Mouse (Mus musculus) left cerebral cortex, adult 2 months (tissue): Measurements from ENCODE around the gene Dohh. TPM values are rescaled to one million over a fixed set of nuclear protein-coding genes. Genes with fewer than 3 reads are reported as not detected.

Source experiments
- DNase-seq, 2 experiments: peaks; one replicate each; pipeline ENCODE4 v3.0.0; 2021 to 2022; ENCODE audit warnings: low spot score in 2 of 2, mixed read lengths in 1 of 2; ENCODE audit errors: extremely low spot score in 1 of 2
- H3K27ac ChIP-seq: fragments of 200-600 bp; 2 replicates; pipeline ENCODE4 v1.8.1; 2022
- H3K4me3 ChIP-seq: fragments of 200-600 bp; 2 replicates; pipeline ENCODE4 v1.8.1; 2022
- CTCF ChIP-seq: fragments of 200-600 bp; IDR thresholded peaks from 2 replicates; pipeline ENCODE4 v1.8.1; 2022; ENCODE audit warnings: antibody characterized with exemption, mild to moderate bottlenecking, moderate library complexity
- intact Hi-C: fragments of 180-260 bp; cut with DNase I; formaldehyde crosslinking; loops from one replicate; pipeline ENCODE4 v1.15.1; 2025
- total RNA-seq, 2 experiments: library from RNA; stranded (reverse); gene quantifications; 2 replicates each; pipeline ENCODE4 v1.2.3; 2021

Dohh gene
- total RNA-seq, 2 experiments from 2014 or later = 87.1 to 95.1 TPM

- Histone ChIP-seq H3K4me3 (peak overlapping the region; percentile 98), H3K27ac (no peak overlapping the region)
- no peak for DNase-seq
- no peak for TF ChIP-seq CTCF
- intact Hi-C loops = no loop called here
These were observed 6.9 kb upstream of the Dohh start for GRCm38 (mm10) chr10:81377362-81377664.

- intact Hi-C loops = no loop called here
- Histone ChIP-seq H3K4me3 (peak within 1 kb of the TSS; percentile 98), H3K27ac (peak within 1 kb of the TSS; percentile 90)
- TF ChIP-seq CTCF = no peak
- DNase-seq = no peak
These were observed 6.3 kb upstream of the Dohh start, which contains the start of gene Fzr1 for GRCm38 (mm10) chr10:81377793-81378552. Gene Fzr1 (minus strand): TSS chr10:81378516.

GRCm38 (mm10) chr10:81378553-81379182 lies 5.6 kb upstream of the Dohh start:
- Histone ChIP-seq H3K27ac (no peak overlapping the region), H3K4me3 (peak overlapping the region; percentile 98)
- no peak for TF ChIP-seq CTCF
- peak; percentile 100 for DNase-seq
- intact Hi-C loops = no loop called here

GRCm38 (mm10) chr10:81379183-81379553 lies 5.1 kb upstream of the Dohh start:
- Histone ChIP-seq H3K27ac (no peak overlapping the region), H3K4me3 (peak overlapping the region; percentile 50)
- intact Hi-C loops = no loop called here
- no peak for TF ChIP-seq CTCF
- DNase-seq = no peak

- intact Hi-C loops = no loop called here
- no peak for TF ChIP-seq CTCF
- no peak overlapping the region for H3K4me3 ChIP-seq
- no peak overlapping the region for H3K27ac ChIP-seq
- DNase-seq = no peak
These were observed 4.3 kb upstream of the Dohh start for GRCm38 (mm10) chr10:81379809-81380378.

- DNase-seq = no peak
- TF ChIP-seq CTCF = no peak
- intact Hi-C loops = no loop called here
- Histone ChIP-seq H3K4me3 (no peak overlapping the region), H3K27ac (no peak overlapping the region)
These were observed 2.2 kb upstream of the Dohh start for GRCm38 (mm10) chr10:81382039-81382438.

GRCm38 (mm10) chr10:81384605-81384982 lies 366 bp downstream of the Dohh start:
- peak overlapping the region; percentile 81 for H3K27ac ChIP-seq
- no peak for DNase-seq
- intact Hi-C loops = no loop called here
- no peak for TF ChIP-seq CTCF
- H3K4me3 ChIP-seq = peak overlapping the region; percentile 86

- TF ChIP-seq CTCF = no peak
- peak overlapping the region; percentile 86 for H3K4me3 ChIP-seq
- DNase-seq = no peak
- H3K27ac ChIP-seq = no peak overlapping the region
- intact Hi-C loops = no loop called here
These were observed 1.5 kb downstream of the Dohh start for GRCm38 (mm10) chr10:81385603-81386306.

- TF ChIP-seq CTCF = no peak
- H3K4me3 ChIP-seq = no peak overlapping the region
- DNase-seq = no peak
- intact Hi-C loops = no loop called here
- no peak overlapping the region for H3K27ac ChIP-seq
These were observed 3.5 kb downstream of the Dohh start for GRCm38 (mm10) chr10:81387716-81388115.

GRCm38 (mm10) chr10:81388505-81389055 lies 4.4 kb downstream of the Dohh start, which contains the start of gene Gm48552:
Gene Gm48552 (plus strand): TSS chr10:81389005.
- no peak for DNase-seq
- intact Hi-C loops = loop anchor here (1.0 kb wide), 1 partner anchor 62 kb away; no protein-coding TSS in a partner anchor
- Histone ChIP-seq H3K27ac (no peak within 1 kb of the TSS), H3K4me3 (no peak within 1 kb of the TSS)
- TF ChIP-seq CTCF = no peak

GRCm38 (mm10) chr10:81389373-81389772 lies 5.1 kb downstream of the Dohh start:
- no peak for TF ChIP-seq CTCF
- DNase-seq = no peak
- no peak overlapping the region for H3K27ac ChIP-seq
- intact Hi-C loops = loop anchor here (1.0 kb wide), 1 partner anchor 61 kb away; no protein-coding TSS in a partner anchor
- H3K4me3 ChIP-seq = no peak overlapping the region
